10 mouse cellular contexts compared by ENCODE assay signal in genomic region chr3:131105362-131105761, GRCm38 (mm10). TPM values are rescaled to one million over a fixed set of nuclear protein-coding genes. Genes with fewer than 3 reads are reported as not detected.
DNase-seq lines count a peak whose midpoint lies in the region; ATAC-seq and TF ChIP-seq lines count a peak whose summit lies in the region.
"Had no signal": no experiment of that assay in that cellular context is flagged by ENCODE, and none has a peak within 500 bp of the region (broad histone marks: within the 10 kb centered on the region; RNA-seq: fewer than 3 reads in every experiment).

No protein-coding gene starts in this region.

- TF ChIP-seq CTCF in stomach, postnatal 0 days (IDR thresholded peaks at IDR 0.05; ENCODE audit: low read depth), result no peak

- no peak overlapping the region; a peak in 1 of 4 replicates for H3K4me3 ChIP-seq in heart, embryonic 14.5 days (ENCODE audit: control insufficient read depth in 1 of 2, insufficient read depth in 1 of 2, low read depth in 1 of 2, low read length in 2 of 2)
- H3K4me3 ChIP-seq in stomach, embryonic 14.5 days (ENCODE audit: low read depth, low read length), result no peak overlapping the region; the same call in 1 of the 2 replicates
- no peak overlapping the region for H3K4me3 ChIP-seq in stomach, postnatal 0 days (ENCODE audit: low read depth, low read length)
- peak overlapping the region; percentile 46 for H3K4me3 ChIP-seq in limb, embryonic 15.5 days

- H3K27ac ChIP-seq in heart, embryonic 14.5 days (replicated peaks in 1 of 2; ENCODE audit: control insufficient read depth in 1 of 2, insufficient read depth in 1 of 2, low read depth in 2 of 2, low read length in 2 of 2), result no peak overlapping the region
- H3K27ac ChIP-seq in stomach, embryonic 14.5 days (ENCODE audit: low read length), result no peak overlapping the region
- H3K27ac ChIP-seq in stomach, postnatal 0 days (replicated peaks), result no peak overlapping the region
- no peak overlapping the region for H3K27ac ChIP-seq in limb, embryonic 15.5 days
- H3K27ac ChIP-seq: macrophage had no signal

- no peak overlapping the region for H3K9ac ChIP-seq in heart, embryonic 14.5 days (ENCODE audit: low read length)
- no peak overlapping the region for H3K9ac ChIP-seq in stomach, embryonic 14.5 days (replicated peaks; ENCODE audit: low read depth, low read length)
- H3K9ac ChIP-seq in stomach, postnatal 0 days (ENCODE audit: low read length), result no peak overlapping the region
- no peak overlapping the region for H3K9ac ChIP-seq in limb, embryonic 15.5 days

- no peak for DNase-seq in heart, postnatal 14 days
- DNase-seq in stomach, postnatal 0 days (ENCODE audit: low spot score), result no peak
- DNase-seq in left cerebral cortex, adult 18-20 months (ENCODE audit: low spot score in 2 of 2), result no peak
- no peak for DNase-seq in spleen, adult 18-20 months
- DNase-seq: right cerebral cortex, adult 18-20 months had no signal

- 69% methylated on average over 8 of the region's 8 CpGs for WGBS in heart, embryonic 14.5 days
- 57% methylated on average over 8 of the region's 8 CpGs for WGBS in stomach, embryonic 14.5 days
- 58% methylated on average over 8 of the region's 8 CpGs for WGBS in stomach, postnatal 0 days
- 28% methylated on average over 8 of the region's 8 CpGs for WGBS in limb, embryonic 15.5 days

- H3K36me3 ChIP-seq in heart, embryonic 14.5 days (ENCODE audit: control insufficient read depth, insufficient read depth, low read length), result no peaks in the 10 kb centered on the region
- H3K36me3 ChIP-seq in stomach, embryonic 14.5 days (ENCODE audit: control insufficient read depth, insufficient read depth, low read length), result no peaks in the 10 kb centered on the region
- H3K36me3 ChIP-seq in stomach, postnatal 0 days (ENCODE audit: control insufficient read depth, insufficient read depth, low read length), result no peaks in the 10 kb centered on the region
- no peaks in the 10 kb centered on the region for H3K36me3 ChIP-seq in limb, embryonic 15.5 days

- no peak for ATAC-seq in heart, embryonic 14.5 days (ENCODE audit: insufficient number of reproducible peaks, insufficient read depth, low FRiP score, low read depth)
- no peak for ATAC-seq in stomach, embryonic 14.5 days (ENCODE audit: insufficient number of reproducible peaks, insufficient read depth, low FRiP score, low read depth)
- no peak for ATAC-seq in stomach, postnatal 0 days (ENCODE audit: low FRiP score, low TSS enrichment)
- no peak for ATAC-seq in limb, embryonic 15.5 days (ENCODE audit: insufficient number of reproducible peaks, low FRiP score, low TSS enrichment, low read depth)
- no peak for ATAC-seq in cerebellum, adult (ENCODE audit: insufficient number of reproducible peaks, low FRiP score, low TSS enrichment)

- peaks cover 14 to 16% of the 10 kb centered on the region in 2 experiments; a peak in 3 of 4 replicates for H3K4me1 ChIP-seq in heart, embryonic 14.5 days (ENCODE audit: control insufficient read depth in 2 of 2, insufficient read depth in 2 of 2, low read length in 2 of 2)
- peaks cover 13% of the 10 kb centered on the region for H3K4me1 ChIP-seq in stomach, embryonic 14.5 days (ENCODE audit: control insufficient read depth, insufficient read depth, low read length)
- H3K4me1 ChIP-seq in stomach, postnatal 0 days (replicated peaks; ENCODE audit: control insufficient read depth, insufficient read depth), result 0 out of 2 replicates have a peak, but pooled peaks cover 3% of the 10 kb centered on the region
- peaks cover 33% of the 10 kb centered on the region for H3K4me1 ChIP-seq in limb, embryonic 15.5 days

- peak overlapping the region; percentile 68 for H3K4me2 ChIP-seq in heart, embryonic 14.5 days (ENCODE audit: low read length)
- peak overlapping the region; percentile 72 for H3K4me2 ChIP-seq in stomach, embryonic 14.5 days (replicated peaks; ENCODE audit: low read depth, low read length)
- no peak overlapping the region for H3K4me2 ChIP-seq in stomach, postnatal 0 days (replicated peaks; ENCODE audit: low read depth)
- H3K4me2 ChIP-seq in limb, embryonic 15.5 days, result peak overlapping the region; percentile 87

- intact Hi-C loops in heart, postnatal 14 days (cut with DNase I), result loop anchor here (10.0 kb wide), 1 partner anchor 1901 kb away; no protein-coding TSS in a partner anchor

- no peaks in the 10 kb centered on the region for H3K9me3 ChIP-seq in heart, embryonic 14.5 days (ENCODE audit: control insufficient read depth, low read length)
- no peaks in the 10 kb centered on the region for H3K9me3 ChIP-seq in stomach, embryonic 14.5 days (ENCODE audit: control insufficient read depth, low read depth, low read length)
- no peaks in the 10 kb centered on the region for H3K9me3 ChIP-seq in stomach, postnatal 0 days (ENCODE audit: control insufficient read depth, low read length)
- no peaks in the 10 kb centered on the region for H3K9me3 ChIP-seq in limb, embryonic 15.5 days

- no peak for TF ChIP-seq EP300 in stomach, postnatal 0 days (optimal IDR thresholded peaks at IDR 0.05)

- peaks cover 56% of the 10 kb centered on the region for H3K27me3 ChIP-seq in heart, embryonic 14.5 days (ENCODE audit: control insufficient read depth, insufficient read depth, low read length)
- peaks cover 24% of the 10 kb centered on the region for H3K27me3 ChIP-seq in stomach, embryonic 14.5 days (ENCODE audit: control insufficient read depth, insufficient read depth, low read length)
- peaks cover 20% of the 10 kb centered on the region for H3K27me3 ChIP-seq in stomach, postnatal 0 days (ENCODE audit: control insufficient read depth, insufficient read depth, low read length)
- H3K27me3 ChIP-seq in limb, embryonic 15.5 days, result peaks cover 60% of the 10 kb centered on the region

RNA-seq across cellular contexts. Expression of gene Lef1, which starts 4.9 kb away (rescaled TPM):
- 5.3 and 5.6 TPM in 2 replicates for polyA plus RNA-seq in heart, embryonic 14.5 days (2014; fragmentation: Nextera tagmentation; extraction: Ambion mirVana)
- total RNA-seq in heart, postnatal 14 days (2021), result 1 to 10 TPM in 1 of 2 experiments, under 1 TPM in 1; 0.72 to 4.4 TPM
- 1.3 and 2.6 TPM in 2 replicates for polyA plus RNA-seq in stomach, embryonic 14.5 days (2014; fragmentation: Nextera tagmentation; extraction: Ambion mirVana)
- 0.50 and 0.74 TPM in 2 replicates for polyA plus RNA-seq in stomach, postnatal 0 days (2015; fragmentation: Nextera tagmentation; extraction: Ambion mirVana)
- 36.5 and 37.1 TPM in 2 replicates for polyA plus RNA-seq in limb, embryonic 15.5 days (2015; fragmentation: Nextera tagmentation; extraction: Ambion mirVana)
- total RNA-seq in left cerebral cortex, adult 18-20 months (2021), result 1 to 10 TPM; 5.5 to 5.7 TPM
